Mouse (Mus musculus): ENCODE measurements at regions not wholly inside any gene's neighbourhood (a gene's known extent, or its start where the extent isn't known, plus 50 kb on each side); places are given as distances from the start of the nearest gene placed in this dataset.

DNA sequence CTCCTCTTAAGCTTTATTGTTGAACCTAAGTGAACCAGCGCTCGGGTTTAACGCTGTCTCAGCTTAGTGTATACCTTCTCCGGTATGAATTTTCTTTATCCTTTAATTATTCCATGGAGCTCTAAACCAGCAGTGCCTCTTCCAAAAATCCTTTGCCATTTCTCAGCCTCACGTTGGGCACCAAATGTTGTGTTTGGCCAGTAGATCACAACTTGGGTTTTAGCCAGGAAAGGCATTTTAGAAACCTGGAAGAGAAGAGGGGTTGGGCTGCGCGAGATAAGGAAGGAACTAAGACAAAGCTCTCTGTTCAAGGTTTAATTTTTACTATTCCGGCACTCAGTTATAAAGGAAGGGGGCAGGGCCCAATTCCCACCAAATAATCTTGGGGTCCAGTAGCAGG lies 61.9 kb upstream of the Gm14444 start:
- no peak for ATAC-seq (ENCODE audit: extremely low read depth, insufficient number of reproducible peaks, low FRiP score, poor library complexity, severe bottlenecking)
